Mouse (Mus musculus) lung, adult 2 months (tissue): ENCODE results near the gene Notch3.

Experiments used
- CTCF ChIP-seq: fragments of 200-500 bp; IDR thresholded peaks from 2 replicates; pipeline ENCODE4 v1.5.1; 2011; ENCODE audit warnings: mild to moderate bottlenecking, low read length, control low read depth; ENCODE audit not compliant: insufficient read depth
- POLR2A ChIP-seq: fragments of 200-500 bp; IDR thresholded peaks from 2 replicates; pipeline ENCODE4 v1.6.1; 2011; ENCODE audit warnings: low read depth, mild to moderate bottlenecking, control low read depth, low read length, borderline replicate concordance; ENCODE audit errors: extremely low read depth

DNA sequence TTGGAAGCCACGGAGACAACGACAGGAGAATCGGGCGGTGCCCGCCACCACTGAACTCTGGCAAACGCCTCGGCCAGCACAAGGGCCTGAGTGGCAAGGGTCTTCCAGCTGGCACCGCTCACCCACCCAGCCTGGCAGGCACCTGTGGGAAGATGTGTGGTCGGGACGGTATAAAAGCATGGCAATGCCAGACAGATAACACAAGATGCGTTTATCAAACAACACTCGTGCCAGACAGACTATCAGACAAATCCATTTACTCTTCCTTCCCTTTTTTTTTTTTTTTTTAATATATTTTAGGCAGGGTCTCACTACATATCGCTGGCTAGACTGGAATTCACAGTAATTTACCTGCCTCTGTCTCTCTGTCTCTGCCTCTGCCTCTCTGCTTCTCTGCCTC, 7.8 kb downstream of the Notch3 start:
- TF ChIP-seq CTCF: no peak
- TF ChIP-seq POLR2A: no peak
